Mouse (Mus musculus) G1E (cell line): ENCODE data around the gene Dcaf6.

Source experiments
- CTCF ChIP-seq: IDR thresholded peaks from 2 replicates; pipeline ENCODE4 v1.5.1; 2012; ENCODE audit warnings: low read depth, low read length, inconsistent platforms, mixed read lengths
- GATA1 ChIP-seq: IDR thresholded peaks from 2 replicates; pipeline ENCODE4 v1.6.1; 2012; ENCODE audit warnings: borderline replicate concordance, low read length, inconsistent platforms, mixed read lengths
- GATA2 ChIP-seq: IDR thresholded peaks from 2 replicates; pipeline ENCODE4 v1.6.1; 2012; ENCODE audit warnings: low read depth, low read length, inconsistent platforms, borderline replicate concordance
- TAL1 ChIP-seq: conservative IDR thresholded peaks from 2 replicates; pipeline ENCODE4 v1.6.1; 2012; ENCODE audit warnings: low read depth, low read length, inconsistent platforms, mixed read lengths

GRCm38 (mm10) chr1:165288165-165288564 is 172.1 kb downstream of the Dcaf6 start:
- TF ChIP-seq CTCF = no peak
- TF ChIP-seq GATA1 = no peak
- TF ChIP-seq GATA2 = no peak
- TF ChIP-seq TAL1 = no peak
